Mouse (Mus musculus) adrenal gland, adult 2 months (tissue): ENCODE data around the gene AI464131. TPM values are rescaled to one million over a fixed set of nuclear protein-coding genes. Genes with fewer than 3 reads are reported as not detected.
A peak's percentile ranks its signal among the peaks of the same experiment; 100 is the strongest.

Experiments used
- DNase-seq: peaks from one replicate; pipeline ENCODE4 v3.0.0; 2021
- polyA plus RNA-seq: library from polyadenylated mRNA; depleted of rRNA; stranded (reverse); fragments of >200 nt; gene quantifications from 2 replicates; pipeline ENCODE4 v1.2.3, GENCODE M21; 2012
- total RNA-seq, 2 experiments: library from RNA; stranded (reverse); gene quantifications; 2 replicates each; pipeline ENCODE4 v1.2.3; 2021

Gene AI464131
- total and polyA plus RNA-seq, 3 experiments = 11.5 to 15.2 (median 12.3) TPM

- peak; percentile 54 for DNase-seq
Measured at GRCm38 (mm10) chr4:41505131-41505551, 2.3 kb upstream of the AI464131 start.

DNA sequence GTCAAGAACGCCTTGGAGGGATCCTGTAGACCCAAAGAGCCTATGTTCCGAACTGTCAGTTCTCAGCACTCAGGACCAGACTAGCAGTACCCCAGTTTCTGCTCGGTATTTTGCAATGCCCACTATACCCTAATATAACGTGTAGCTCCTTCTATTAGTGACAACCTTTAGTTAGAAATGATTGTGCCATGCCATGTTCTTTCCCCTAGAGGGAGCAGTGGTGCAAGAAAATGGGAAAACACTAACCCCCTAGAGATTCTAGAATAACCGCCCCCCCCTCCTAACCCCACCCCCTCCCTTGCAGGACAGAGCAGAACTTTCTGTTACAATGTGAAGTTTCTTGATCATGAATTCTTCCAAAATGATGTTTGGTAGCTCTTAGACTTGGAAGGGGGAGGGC is 1.4 kb upstream of the AI464131 start:
- DNase-seq = no peak

DNA sequence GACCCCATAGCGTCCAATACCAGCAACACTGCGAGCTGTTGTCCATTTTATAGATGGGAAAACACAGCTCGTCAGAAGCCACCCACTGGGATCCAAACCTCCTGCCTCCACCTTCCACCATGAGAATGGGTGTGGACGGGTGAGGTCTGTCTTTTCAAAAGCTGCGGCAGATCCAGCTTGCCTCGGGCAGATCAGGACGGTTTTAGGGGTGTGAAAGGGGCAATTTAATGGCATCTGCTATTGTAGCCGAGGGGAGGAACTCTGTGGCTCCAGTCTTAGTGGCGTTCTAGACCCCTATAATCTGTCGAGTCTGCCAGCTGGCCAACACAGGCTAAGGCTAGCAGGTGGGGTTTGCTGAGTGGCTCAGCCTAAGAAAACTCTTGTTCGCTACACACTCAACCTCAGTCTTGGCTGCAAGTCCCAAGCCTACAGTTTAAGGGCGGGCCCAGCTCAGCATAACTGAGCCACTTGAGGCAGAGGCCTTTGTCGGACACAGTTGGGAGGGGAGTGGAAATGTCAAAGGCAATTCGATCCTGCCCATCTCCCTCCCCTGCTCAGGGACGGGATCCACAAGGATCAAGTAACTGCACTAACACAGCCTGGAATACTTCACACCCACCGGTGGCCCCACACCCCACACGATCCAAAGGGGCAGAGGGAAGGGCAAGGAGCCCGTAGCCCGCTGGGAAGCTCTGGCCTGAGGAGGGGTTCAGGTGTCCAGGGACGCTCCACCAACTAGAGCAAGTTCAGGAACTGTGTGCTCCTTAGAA is 520 bp downstream of the AI464131 start:
- DNase-seq = no peak

DNA sequence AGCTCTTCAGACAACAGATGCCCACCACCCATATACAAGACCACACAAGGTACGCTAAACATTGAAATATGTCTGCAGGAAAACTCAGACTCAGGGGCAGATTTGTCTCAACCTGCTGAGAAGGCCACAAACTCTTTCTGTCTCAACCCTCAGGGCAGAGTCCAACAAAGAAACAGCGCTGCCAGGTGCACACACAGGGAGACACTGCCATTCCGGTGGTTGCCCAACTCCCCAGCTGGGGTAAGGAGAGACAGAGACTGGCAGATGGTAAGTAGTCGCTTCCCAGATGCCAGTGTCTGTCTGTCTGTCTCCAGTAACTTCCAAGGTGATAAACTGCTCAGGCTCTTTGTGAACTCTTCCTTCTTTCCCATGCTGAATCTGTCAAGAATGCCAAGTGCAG is 2.1 kb downstream of the AI464131 start:
- no peak for DNase-seq

DNA sequence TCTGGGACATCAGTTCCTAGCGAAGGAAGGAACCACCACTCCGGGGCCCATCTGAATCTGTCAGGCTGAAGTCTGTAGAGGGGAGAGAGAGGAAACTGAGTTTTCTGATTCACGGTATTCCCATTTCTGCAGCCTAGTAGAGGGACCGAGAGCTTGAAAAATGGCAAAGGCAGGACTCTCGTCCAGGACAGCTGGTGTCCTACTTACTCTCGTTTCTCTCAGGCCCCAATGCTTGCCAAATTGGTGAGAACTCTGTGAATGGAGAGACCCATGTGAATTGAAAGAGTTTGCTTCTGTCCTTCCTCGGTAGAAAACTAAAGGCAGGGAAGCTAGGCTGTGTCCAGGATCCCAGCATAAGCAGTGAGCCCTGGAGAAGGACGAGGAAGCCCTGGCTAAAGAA is 3.3 kb downstream of the AI464131 start:
- no peak for DNase-seq

GRCm38 (mm10) chr4:41498921-41499391 is 3.9 kb downstream of the AI464131 start:
- DNase-seq = no peak

GRCm38 (mm10) chr4:41497995-41498845 is 4.7 kb downstream of the AI464131 start:
- no peak for DNase-seq

DNA sequence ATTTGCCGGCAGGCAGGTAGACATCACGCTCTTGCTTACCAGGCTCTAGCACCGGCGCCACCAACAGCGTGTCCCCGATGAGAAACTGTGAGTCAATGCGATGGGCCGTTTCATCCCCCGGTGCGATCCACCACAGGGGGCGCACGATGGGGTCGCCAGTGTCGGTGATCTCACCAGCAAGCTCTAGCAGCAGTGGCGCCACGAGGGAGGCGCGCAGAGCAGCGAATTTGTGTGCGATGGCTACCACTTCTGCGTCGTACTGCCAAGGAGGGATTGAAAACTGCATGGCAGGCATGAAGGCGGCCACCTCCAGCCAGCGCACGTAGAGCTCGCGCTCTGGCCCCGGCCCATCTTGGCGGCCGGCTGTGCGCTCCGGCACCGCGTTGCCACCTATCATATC is 5.3 kb downstream of the AI464131 start:
- DNase-seq = no peak

- DNase-seq = no peak
Measured at GRCm38 (mm10) chr4:41497046-41497445, 5.8 kb downstream of the AI464131 start.

DNA sequence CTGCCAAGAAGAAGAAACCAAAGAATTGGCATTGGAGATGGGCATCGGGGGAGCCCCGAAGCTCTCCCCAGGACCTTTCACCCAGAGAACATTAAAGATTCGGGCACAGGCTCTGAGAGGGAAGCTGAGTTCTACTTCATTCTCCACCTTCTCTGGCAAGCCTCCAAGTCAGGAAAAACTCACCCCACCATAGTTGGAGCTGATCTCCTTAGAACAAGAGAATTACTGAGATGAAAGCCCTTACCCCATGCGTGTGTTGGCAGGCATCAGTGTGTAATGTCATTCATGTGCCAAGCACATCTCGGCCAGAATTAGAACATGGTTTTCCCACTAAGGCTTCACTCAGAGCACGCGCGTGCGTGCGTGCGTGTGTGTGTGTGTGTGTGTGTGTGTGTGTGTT is 7.0 kb downstream of the AI464131 start:
- no peak for DNase-seq

DNA sequence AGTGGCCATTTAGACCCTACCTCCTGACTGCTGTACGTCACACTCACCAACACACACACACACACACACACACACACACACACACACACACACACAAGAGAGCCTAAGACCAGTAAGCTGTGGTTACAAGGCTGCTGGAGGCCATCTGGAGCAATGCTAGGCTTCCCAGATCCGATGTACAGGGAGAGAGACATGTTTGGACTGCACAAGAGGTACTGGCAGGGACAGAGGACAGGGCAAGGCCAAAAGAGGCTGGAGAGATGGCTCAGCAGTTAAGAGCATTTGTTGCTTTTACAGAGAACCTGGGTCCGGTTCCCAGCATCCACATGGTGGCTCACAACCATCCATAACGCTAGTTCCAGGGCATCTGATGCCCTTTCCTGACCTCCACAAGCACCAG is 7.8 kb downstream of the AI464131 start:
- DNase-seq = no peak

GRCm38 (mm10) chr4:41494378-41494777 is 8.5 kb downstream of the AI464131 start:
- DNase-seq = no peak

- peak; percentile 71 for DNase-seq
Measured at GRCm38 (mm10) chr4:41493464-41494116, 9.3 kb downstream of the AI464131 start.

- DNase-seq = no peak
Measured at GRCm38 (mm10) chr4:41492951-41493350, 9.9 kb downstream of the AI464131 start.

- DNase-seq = peak; percentile 52
Measured at GRCm38 (mm10) chr4:41481601-41482017, 21.3 kb downstream of the AI464131 start.

GRCm38 (mm10) chr4:41480254-41480653 is 22.6 kb downstream of the AI464131 start:
- DNase-seq = peak; percentile 54

- no peak for DNase-seq
Measured at GRCm38 (mm10) chr4:41479456-41479804, 23.4 kb downstream of the AI464131 start.

DNA sequence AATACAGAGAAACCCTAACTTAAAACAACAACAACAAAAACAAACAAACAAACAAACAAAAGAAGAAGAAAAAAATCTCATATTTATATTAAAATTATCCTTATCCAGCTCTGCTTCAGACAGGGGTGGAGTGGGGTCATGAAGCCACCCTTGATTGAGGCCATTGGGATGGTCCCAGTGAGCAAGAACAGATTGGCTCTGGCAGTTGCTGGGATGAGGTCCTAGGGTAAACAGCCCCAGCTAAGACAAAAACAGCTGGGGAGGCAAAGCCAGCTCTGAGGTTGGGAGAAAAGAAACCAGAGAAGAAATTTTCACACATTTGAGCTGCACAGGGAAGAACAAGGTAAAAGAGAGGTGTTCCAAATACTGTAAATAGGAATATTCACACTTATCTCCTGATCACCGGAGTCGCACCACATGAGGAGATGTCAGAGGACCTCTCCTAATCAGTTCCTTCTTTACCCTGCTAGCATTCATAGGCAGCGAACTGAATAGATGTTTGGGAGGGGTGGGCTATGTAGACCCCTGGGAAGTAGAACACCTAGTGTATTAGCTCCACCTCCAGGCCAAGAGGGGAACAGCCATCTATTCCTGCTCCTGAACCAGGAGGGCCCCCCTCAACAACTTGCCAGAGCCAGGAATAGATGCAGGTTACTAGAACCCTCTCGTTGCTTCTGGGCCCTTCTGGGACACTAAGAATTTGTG is 24.0 kb downstream of the AI464131 start:
- DNase-seq = no peak

DNA sequence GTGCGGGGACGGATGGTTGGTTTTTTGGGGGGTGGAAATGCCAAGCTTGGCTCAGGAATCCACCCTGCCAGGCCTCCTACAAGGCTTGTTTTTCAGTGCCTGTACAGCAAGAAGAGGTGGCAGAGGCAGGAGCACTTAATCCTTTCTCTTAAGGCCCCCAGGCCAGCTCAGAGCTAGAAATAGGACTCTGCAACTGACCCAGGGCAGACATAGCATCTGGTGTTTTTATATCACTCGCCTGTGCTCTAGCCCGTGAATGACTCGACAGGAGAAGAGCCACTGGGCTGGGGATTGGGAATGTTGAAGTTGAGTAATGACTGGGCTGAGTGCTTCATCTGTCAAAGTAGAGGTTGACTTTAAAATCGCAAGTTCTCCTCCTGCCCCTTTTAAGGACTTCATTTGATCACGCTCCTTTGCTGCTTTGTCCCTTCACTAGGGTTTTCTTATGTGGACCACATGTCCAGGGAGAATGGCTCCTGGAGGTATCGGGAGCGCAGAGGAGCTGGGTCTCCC is 25.2 kb downstream of the AI464131 start:
- DNase-seq = no peak

- no peak for DNase-seq
Measured at GRCm38 (mm10) chr4:41471384-41471689, 31.5 kb downstream of the AI464131 start.

- no peak for DNase-seq
Measured at GRCm38 (mm10) chr4:41470684-41471383, 32.0 kb downstream of the AI464131 start.
